Mouse (Mus musculus): ENCODE results near the gene Col11a2. TPM values are rescaled to one million over a fixed set of nuclear protein-coding genes. Genes with fewer than 3 reads are reported as not detected.
A peak's percentile ranks its signal among the peaks of the same experiment; 100 is the strongest.

Col11a2 gene
- polyA plus RNA-seq, 1 experiment from 2014 or later: 0.13 TPM

- H3K4me1 ChIP-seq (replicated peaks; ENCODE audit: control insufficient read depth, insufficient read depth, low read length): no peaks in the 10 kb centered on the region
- TF ChIP-seq CTCF (IDR thresholded peaks at IDR 0.05; ENCODE audit: low read depth): no peak
- no peaks in the 10 kb centered on the region for H3K27me3 ChIP-seq (replicated peaks; ENCODE audit: control insufficient read depth, insufficient read depth, low read length)
- H3K9ac ChIP-seq (ENCODE audit: low read depth, low read length): no peak overlapping the region
- H3K36me3 ChIP-seq (ENCODE audit: control insufficient read depth, insufficient read depth): no peaks in the 10 kb centered on the region
- no peak overlapping the region for H3K4me2 ChIP-seq (replicated peaks; ENCODE audit: low read depth)
- no peak overlapping the region for H3K4me3 ChIP-seq (ENCODE audit: low read depth, low read length)
- no peak overlapping the region for H3K27ac ChIP-seq (ENCODE audit: low read depth, low read length)
- ATAC-seq: no peak
- H3K9me3 ChIP-seq (ENCODE audit: control insufficient read depth): no peaks in the 10 kb centered on the region
- 52% methylated on average over 3 of the region's 3 CpGs for WGBS
These were observed 29.6 kb downstream of the Col11a2 start for GRCm38 (mm10) chr17:34068864-34069263.

GRCm38 (mm10) chr17:34072091-34072490 lies 32.9 kb downstream of the Col11a2 start:
- WGBS: 58% methylated on average over 5 of the region's 5 CpGs
- H3K9me3 ChIP-seq (ENCODE audit: control insufficient read depth): no peaks in the 10 kb centered on the region
- TF ChIP-seq CTCF (IDR thresholded peaks at IDR 0.05; ENCODE audit: low read depth): no peak
- no peaks in the 10 kb centered on the region for H3K4me1 ChIP-seq (replicated peaks; ENCODE audit: control insufficient read depth, insufficient read depth, low read length)
- H3K4me3 ChIP-seq (ENCODE audit: low read depth, low read length): no peak overlapping the region
- no peak overlapping the region for H3K9ac ChIP-seq (ENCODE audit: low read depth, low read length)
- H3K27me3 ChIP-seq (replicated peaks; ENCODE audit: control insufficient read depth, insufficient read depth, low read length): peaks cover 19% of the 10 kb centered on the region
- H3K36me3 ChIP-seq (ENCODE audit: control insufficient read depth, insufficient read depth): no peaks in the 10 kb centered on the region
- no peak overlapping the region for H3K4me2 ChIP-seq (replicated peaks; ENCODE audit: low read depth)
- no peak overlapping the region for H3K27ac ChIP-seq (ENCODE audit: low read depth, low read length)
- no peak for ATAC-seq

- Histone ChIP-seq H3K9me3 (ENCODE audit: control insufficient read depth) (no peaks in the 10 kb centered on the region), H3K27ac (ENCODE audit: low read depth, low read length) (no peak overlapping the region), H3K4me3 (ENCODE audit: low read depth, low read length) (no peak overlapping the region), H3K9ac (ENCODE audit: low read depth, low read length) (no peak overlapping the region), H3K4me1 (replicated peaks; ENCODE audit: control insufficient read depth, insufficient read depth, low read length) (no peaks in the 10 kb centered on the region), H3K27me3 (replicated peaks; ENCODE audit: control insufficient read depth, insufficient read depth, low read length) (peaks cover 24% of the 10 kb centered on the region), H3K36me3 (ENCODE audit: control insufficient read depth, insufficient read depth) (no peaks in the 10 kb centered on the region), H3K4me2 (replicated peaks; ENCODE audit: low read depth) (no peak overlapping the region)
- peak; percentile 72 for TF ChIP-seq CTCF (IDR thresholded peaks at IDR 0.05; ENCODE audit: low read depth)
- 42% methylated on average over 7 of the region's 7 CpGs for WGBS
- ATAC-seq: no peak
These were observed 36.0 kb downstream of the Col11a2 start for GRCm38 (mm10) chr17:34075271-34075670.

DNA sequence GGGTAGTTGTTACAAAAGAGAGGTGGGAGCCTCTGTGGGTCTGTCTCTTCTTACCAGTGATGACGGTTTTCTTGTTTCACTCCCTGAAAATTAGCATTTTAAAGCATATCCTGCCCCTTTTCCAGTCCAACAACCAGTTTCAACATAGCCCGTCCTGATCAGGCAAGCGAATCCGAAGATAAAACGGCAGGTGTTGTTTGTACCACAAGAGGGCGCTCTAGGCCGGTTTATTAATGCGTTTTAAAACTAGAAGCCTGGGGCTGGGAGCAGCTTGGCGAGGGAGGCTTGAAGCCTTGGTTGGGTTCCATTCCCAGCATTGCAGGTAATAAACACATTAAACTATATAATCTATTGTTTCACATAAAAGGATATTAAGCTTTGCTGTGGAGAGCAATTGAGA lies 38.3 kb downstream of the Col11a2 start:
- Histone ChIP-seq H3K27ac (ENCODE audit: low read depth, low read length) (no peak overlapping the region), H3K4me2 (replicated peaks; ENCODE audit: low read depth) (no peak overlapping the region), H3K27me3 (replicated peaks; ENCODE audit: control insufficient read depth, insufficient read depth, low read length) (peaks cover 24% of the 10 kb centered on the region), H3K9ac (ENCODE audit: low read depth, low read length) (no peak overlapping the region), H3K4me3 (ENCODE audit: low read depth, low read length) (no peak overlapping the region), H3K36me3 (ENCODE audit: control insufficient read depth, insufficient read depth) (no peaks in the 10 kb centered on the region), H3K4me1 (replicated peaks; ENCODE audit: control insufficient read depth, insufficient read depth, low read length) (no peaks in the 10 kb centered on the region), H3K9me3 (ENCODE audit: control insufficient read depth) (no peaks in the 10 kb centered on the region)
- ATAC-seq: no peak
- 2% methylated on average over 9 of the region's 9 CpGs for WGBS
- TF ChIP-seq CTCF (IDR thresholded peaks at IDR 0.05; ENCODE audit: low read depth): peak; percentile 82

GRCm38 (mm10) chr17:34078148-34078547 lies 38.9 kb downstream of the Col11a2 start:
- H3K36me3 ChIP-seq (ENCODE audit: control insufficient read depth, insufficient read depth): no peaks in the 10 kb centered on the region
- 55% methylated on average over 4 of the region's 4 CpGs for WGBS
- TF ChIP-seq CTCF (IDR thresholded peaks at IDR 0.05; ENCODE audit: low read depth): no peak
- H3K9me3 ChIP-seq (ENCODE audit: control insufficient read depth): no peaks in the 10 kb centered on the region
- H3K4me3 ChIP-seq (ENCODE audit: low read depth, low read length): no peak overlapping the region
- no peak overlapping the region for H3K27ac ChIP-seq (ENCODE audit: low read depth, low read length)
- H3K4me1 ChIP-seq (replicated peaks; ENCODE audit: control insufficient read depth, insufficient read depth, low read length): no peaks in the 10 kb centered on the region
- ATAC-seq: no peak
- no peak overlapping the region for H3K4me2 ChIP-seq (replicated peaks; ENCODE audit: low read depth)
- H3K9ac ChIP-seq (ENCODE audit: low read depth, low read length): no peak overlapping the region
- H3K27me3 ChIP-seq (replicated peaks; ENCODE audit: control insufficient read depth, insufficient read depth, low read length): peaks cover 24% of the 10 kb centered on the region

DNA sequence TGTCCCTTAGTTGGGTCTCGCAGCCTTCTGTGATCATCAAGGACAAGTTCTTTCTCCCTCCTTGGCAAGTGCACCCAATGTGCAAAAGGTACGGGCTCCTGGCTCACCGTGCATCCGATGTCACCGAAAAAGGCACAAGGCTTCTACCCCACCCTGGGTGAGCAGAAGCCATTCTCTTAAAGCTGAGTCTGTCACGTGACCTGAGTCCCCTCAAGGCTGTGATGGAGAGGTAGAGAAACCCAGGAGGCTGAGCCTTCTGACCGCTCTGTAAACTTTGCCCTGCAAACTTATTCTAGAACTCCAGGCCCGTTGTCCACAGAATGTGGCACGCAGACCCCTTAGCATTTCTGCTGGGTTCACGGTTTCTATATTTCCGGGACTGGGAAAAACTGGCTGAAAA lies 39.8 kb downstream of the Col11a2 start:
- Histone ChIP-seq H3K9ac (ENCODE audit: low read depth, low read length) (no peak overlapping the region), H3K4me1 (replicated peaks; ENCODE audit: control insufficient read depth, insufficient read depth, low read length) (no peaks in the 10 kb centered on the region), H3K4me2 (replicated peaks; ENCODE audit: low read depth) (no peak overlapping the region), H3K36me3 (ENCODE audit: control insufficient read depth, insufficient read depth) (no peaks in the 10 kb centered on the region), H3K27me3 (replicated peaks; ENCODE audit: control insufficient read depth, insufficient read depth, low read length) (peaks cover 24% of the 10 kb centered on the region), H3K27ac (ENCODE audit: low read depth, low read length) (no peak overlapping the region), H3K9me3 (ENCODE audit: control insufficient read depth) (no peaks in the 10 kb centered on the region), H3K4me3 (ENCODE audit: low read depth, low read length) (no peak overlapping the region)
- no peak for TF ChIP-seq CTCF (IDR thresholded peaks at IDR 0.05; ENCODE audit: low read depth)
- no peak for ATAC-seq
- 88% methylated on average over 11 of the region's 11 CpGs for WGBS

DNA sequence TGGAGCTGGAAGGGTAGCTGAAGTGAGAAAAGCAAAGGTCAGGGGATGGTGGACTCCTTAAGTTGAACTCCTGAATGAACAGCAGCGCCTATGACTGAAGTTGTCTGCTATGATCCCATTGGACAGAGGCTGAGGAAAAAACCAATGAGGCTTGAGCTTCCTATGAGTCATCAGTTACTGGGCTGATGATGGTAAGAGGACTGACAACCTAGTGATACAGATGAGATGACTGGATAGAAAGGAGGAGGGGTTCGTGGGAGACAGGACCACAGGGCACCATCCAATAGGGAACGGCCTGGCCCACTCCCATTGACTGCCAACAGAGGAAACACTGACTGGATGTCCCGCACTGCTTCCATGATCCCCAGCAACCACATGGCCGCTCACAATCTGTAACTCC lies 40.4 kb downstream of the Col11a2 start:
- H3K27me3 ChIP-seq (replicated peaks; ENCODE audit: control insufficient read depth, insufficient read depth, low read length): peaks cover 24% of the 10 kb centered on the region
- 25% methylated on average over 5 of the region's 5 CpGs for WGBS
- TF ChIP-seq CTCF (IDR thresholded peaks at IDR 0.05; ENCODE audit: low read depth): no peak

More for the DNA sequence above, 40.4 kb downstream of the Col11a2 start:
- Histone ChIP-seq H3K4me2 (replicated peaks; ENCODE audit: low read depth) (no peak overlapping the region), H3K9ac (ENCODE audit: low read depth, low read length) (no peak overlapping the region), H3K9me3 (ENCODE audit: control insufficient read depth) (no peaks in the 10 kb centered on the region), H3K36me3 (ENCODE audit: control insufficient read depth, insufficient read depth) (no peaks in the 10 kb centered on the region), H3K4me3 (ENCODE audit: low read depth, low read length) (no peak overlapping the region), H3K4me1 (replicated peaks; ENCODE audit: control insufficient read depth, insufficient read depth, low read length) (no peaks in the 10 kb centered on the region), H3K27ac (ENCODE audit: low read depth, low read length) (no peak overlapping the region)
- ATAC-seq: peak; percentile 69

Data from intestine, postnatal 0 days (tissue).